Mouse (Mus musculus): ENCODE measurements around the gene Olfr775.

DNA sequence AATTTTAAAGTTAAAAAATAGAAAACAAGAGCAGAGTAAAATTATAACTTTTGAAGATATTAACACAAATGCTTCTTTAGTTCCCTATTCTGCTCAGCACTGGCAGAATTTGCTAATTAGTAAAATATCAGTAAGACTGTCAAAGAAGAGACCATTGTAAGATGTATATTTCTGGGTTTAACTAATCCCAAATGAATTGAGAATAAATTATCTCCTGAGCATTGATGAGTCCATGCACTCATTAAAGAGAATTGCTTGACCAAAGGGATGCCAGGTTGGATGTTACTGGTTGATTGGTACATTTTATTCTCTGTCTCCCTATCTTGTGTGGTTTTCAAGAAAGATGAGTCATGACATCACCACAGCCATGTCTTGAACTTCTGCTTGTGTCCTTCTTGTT, 10.6 kb downstream of the Olfr775 start, which contains the start of gene Olfr776:
- TF ChIP-seq GATA1 (IDR thresholded peaks at IDR 0.05; ENCODE audit: borderline replicate concordance, low read length): no peak
- TF ChIP-seq FLI1 (IDR thresholded peaks at IDR 0.05; ENCODE audit: low read length): no peak
